Mouse (Mus musculus): ENCODE measurements around the gene Prss43.
A peak's percentile ranks its signal among the peaks of the same experiment; 100 is the strongest.

Gene Prss43

GRCm38 (mm10) chr9:110840905-110841304, 14.4 kb downstream of the Prss43 start:
- DNase-seq (ENCODE audit: low read depth, low spot score), result no peak

GRCm38 (mm10) chr9:110841438-110841837, 14.9 kb downstream of the Prss43 start:
- DNase-seq (ENCODE audit: low read depth, low spot score), result no peak

GRCm38 (mm10) chr9:110844206-110844605, 17.7 kb downstream of the Prss43 start, which contains the start of gene Prss46:
TSS of gene Prss46 (plus strand) at chr9:110844506.
- no peak for DNase-seq (ENCODE audit: low read depth, low spot score)

- no peak for DNase-seq (ENCODE audit: low read depth, low spot score)
These were observed 22.7 kb downstream of the Prss43 start for GRCm38 (mm10) chr9:110849162-110849561.

GRCm38 (mm10) chr9:110855903-110856302, 29.4 kb downstream of the Prss43 start:
- no peak for DNase-seq (ENCODE audit: low read depth, low spot score)

- DNase-seq (ENCODE audit: low read depth, low spot score), result no peak
These were observed 30.4 kb downstream of the Prss43 start for GRCm38 (mm10) chr9:110856920-110857319.

- no peak for DNase-seq (ENCODE audit: low read depth, low spot score)
These were observed 31.4 kb downstream of the Prss43 start, which contains the start of gene Prss50 for GRCm38 (mm10) chr9:110857781-110858472. TSS of gene Prss50 (plus strand) at chr9:110857967.

- no peak for DNase-seq (ENCODE audit: low read depth, low spot score)
These were observed 32.0 kb downstream of the Prss43 start for GRCm38 (mm10) chr9:110858523-110858922.

- DNase-seq (ENCODE audit: low read depth, low spot score), result no peak
These were observed 32.6 kb downstream of the Prss43 start for GRCm38 (mm10) chr9:110858967-110859596.

- peak; percentile 18 for DNase-seq (ENCODE audit: low read depth, low spot score)
These were observed 44.5 kb downstream of the Prss43 start for GRCm38 (mm10) chr9:110871030-110871429.

- no peak for DNase-seq (ENCODE audit: low read depth, low spot score)
These were observed 47.5 kb downstream of the Prss43 start for GRCm38 (mm10) chr9:110873681-110874659.

GRCm38 (mm10) chr9:110874660-110875191, 48.2 kb downstream of the Prss43 start:
- no peak for DNase-seq (ENCODE audit: low read depth, low spot score)

GRCm38 (mm10) chr9:110875288-110875695, 48.8 kb downstream of the Prss43 start:
- no peak for DNase-seq (ENCODE audit: low read depth, low spot score)

GRCm38 (mm10) chr9:110877353-110877752, 50.9 kb downstream of the Prss43 start:
- DNase-seq (ENCODE audit: low read depth, low spot score), result no peak

GRCm38 (mm10) chr9:110877888-110878287, 51.4 kb downstream of the Prss43 start:
- DNase-seq (ENCODE audit: low read depth, low spot score), result no peak

- no peak for DNase-seq (ENCODE audit: low read depth, low spot score)
These were observed 52.9 kb downstream of the Prss43 start, which contains the start of gene Als2cl for GRCm38 (mm10) chr9:110879191-110879920. TSS of gene Als2cl (plus strand) at chr9:110879870.

- DNase-seq (ENCODE audit: low read depth, low spot score), result no peak
These were observed 53.6 kb downstream of the Prss43 start, which contains the start of gene Tmie for GRCm38 (mm10) chr9:110879998-110880561. TSS of gene Tmie (minus strand) at chr9:110880113.

- DNase-seq (ENCODE audit: low read depth, low spot score), result no peak
These were observed 54.3 kb downstream of the Prss43 start for GRCm38 (mm10) chr9:110880772-110881171.

Measured in retina, adult 2 months (tissue).